Mouse (Mus musculus) lung, adult 2 months (tissue): ENCODE measurements around the gene Vmn2r28. TPM values are rescaled to one million over a fixed set of nuclear protein-coding genes. Genes with fewer than 3 reads are reported as not detected.
"Not testable (repeated sequence)": the region's sequence is repeated elsewhere in the genome, so short reads cannot be mapped to it uniquely, and the experiment has no call there.

Experiments used
- DNase-seq: peaks from one replicate; pipeline ENCODE4 v3.0.0; 2022
- H3K4me1 ChIP-seq: fragments of 200-500 bp; 2 replicates; pipeline ENCODE4 v1.6.1; 2011; ENCODE audit warnings: low read length; ENCODE audit not compliant: control insufficient read depth, insufficient read depth
- H3K4me3 ChIP-seq: fragments of 200-500 bp; replicated peaks from 2 replicates; pipeline ENCODE3; 2011; ENCODE audit warnings: low read depth, mild to moderate bottlenecking, control low read depth, low read length; ENCODE audit errors: extremely low read depth
- CTCF ChIP-seq: fragments of 200-500 bp; IDR thresholded peaks from 2 replicates; pipeline ENCODE4 v1.5.1; 2011; ENCODE audit warnings: mild to moderate bottlenecking, low read length, control low read depth; ENCODE audit not compliant: insufficient read depth
- POLR2A ChIP-seq: fragments of 200-500 bp; IDR thresholded peaks from 2 replicates; pipeline ENCODE4 v1.6.1; 2011; ENCODE audit warnings: low read depth, mild to moderate bottlenecking, control low read depth, low read length, borderline replicate concordance; ENCODE audit errors: extremely low read depth
- WGBS: fragments of 180-500 bp; shearing (Covaris S2); methylation state at CpG from one replicate; pipeline ENCODE4 v1.1.7; 2018; 5-methylcytosine and 5-hydroxymethylcytosine counted together
- polyA plus RNA-seq: library from polyadenylated mRNA; depleted of rRNA; stranded (reverse); fragments of >200 nt; gene quantifications from 2 replicates; pipeline ENCODE4 v1.2.3, GENCODE M21; 2012; rRNA removed

Gene Vmn2r28
- not detected in 2 replicates for polyA plus RNA-seq

- not testable (repeated sequence) for H3K4me3 ChIP-seq, H3K4me1 ChIP-seq, DNase-seq
Observed at GRCm38 (mm10) chr7:5493856-5494255, at the start of gene Vmn2r28. Vmn2r28 (minus strand) TSS chr7:5493956.

- DNase-seq, H3K4me3 ChIP-seq, H3K4me1 ChIP-seq: not testable (repeated sequence)
- WGBS, result 43% methylated on average over 3 of the region's 3 CpGs
Observed at GRCm38 (mm10) chr7:5540770-5541436, 47.1 kb upstream of the Vmn2r28 start.

GRCm38 (mm10) chr7:5456674-5457073, 37.1 kb downstream of the Vmn2r28 start, which contains the start of gene Vmn1r59:
Vmn1r59 (minus strand) TSS chr7:5456774.
- DNase-seq, result no peak
- Histone ChIP-seq H3K4me1 (no peaks in the 10 kb centered on the region), H3K4me3 (no peak within 1 kb of the TSS)
- TF ChIP-seq POLR2A, result no peak
- no peak for TF ChIP-seq CTCF

GRCm38 (mm10) chr7:5454011-5454410, 39.7 kb downstream of the Vmn2r28 start:
- not testable (repeated sequence) for H3K4me3 ChIP-seq, H3K4me1 ChIP-seq, DNase-seq
- WGBS, result 58% methylated on average over 3 of the region's 3 CpGs

- Histone ChIP-seq H3K4me3 (no peak overlapping the region), H3K4me1 (no peaks in the 10 kb centered on the region)
- DNase-seq, result no peak
- TF ChIP-seq POLR2A (no peak), CTCF (no peak)
Observed at GRCm38 (mm10) chr7:5448627-5449026, 45.1 kb downstream of the Vmn2r28 start.

Other genes with a start within 250 kb of the Vmn2r28 start
- not detected in 2 replicates for gene Gm5065, start 143.4 kb downstream of the Vmn2r28 start, polyA plus RNA-seq
- not detected in 2 replicates for gene Nlrp2, start 142.9 kb downstream of the Vmn2r28 start, polyA plus RNA-seq
- not detected in 2 replicates for gene Vmn1r58, start 80.6 kb downstream of the Vmn2r28 start, polyA plus RNA-seq
- gene Vmn1r59, start 37.2 kb downstream of the Vmn2r28 start, polyA plus RNA-seq, result not detected in 2 replicates
- gene Vmn1r60, start 53.4 kb upstream of the Vmn2r28 start, polyA plus RNA-seq, result not detected in 2 replicates
- not detected in 2 replicates for gene Vmn1r61, start 119.3 kb upstream of the Vmn2r28 start, polyA plus RNA-seq
- gene Vmn1r62, start 179.7 kb upstream of the Vmn2r28 start, polyA plus RNA-seq, result not detected in 2 replicates